Mouse (Mus musculus) heart, adult 8-10 months (tissue): ENCODE measurements at regions not wholly inside any gene's neighbourhood (a gene's known extent, or its start where the extent isn't known, plus 50 kb on each side); places are given as distances from the start of the nearest gene placed in this dataset.
"Not testable (repeated sequence)": the region's sequence is repeated elsewhere in the genome, so short reads cannot be mapped to it uniquely, and the experiment has no call there.

Experiments
- DNase-seq: peaks from one replicate; pipeline ENCODE4 v3.0.0; 2022; ENCODE audit warnings: low spot score

DNA sequence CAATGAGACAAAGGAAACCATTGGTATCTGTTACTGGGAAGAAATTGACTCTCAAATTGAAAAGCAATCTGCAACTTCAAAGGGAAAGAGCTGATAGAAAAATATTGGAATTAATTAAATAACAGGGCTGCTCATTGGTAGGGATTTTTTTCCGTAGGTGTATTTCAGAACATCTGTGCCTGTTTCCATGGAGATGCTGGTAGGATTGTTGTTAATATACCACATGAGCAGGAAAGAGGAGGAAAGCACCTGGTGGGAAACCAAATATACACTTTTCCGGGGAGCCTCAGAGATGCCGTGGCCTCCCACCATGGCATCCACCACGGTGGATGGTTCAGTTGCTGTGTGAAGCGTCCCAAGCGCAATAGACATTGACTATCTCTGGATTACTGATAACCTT is 428.0 kb upstream of the Sphkap start:
- no peak for DNase-seq

DNA sequence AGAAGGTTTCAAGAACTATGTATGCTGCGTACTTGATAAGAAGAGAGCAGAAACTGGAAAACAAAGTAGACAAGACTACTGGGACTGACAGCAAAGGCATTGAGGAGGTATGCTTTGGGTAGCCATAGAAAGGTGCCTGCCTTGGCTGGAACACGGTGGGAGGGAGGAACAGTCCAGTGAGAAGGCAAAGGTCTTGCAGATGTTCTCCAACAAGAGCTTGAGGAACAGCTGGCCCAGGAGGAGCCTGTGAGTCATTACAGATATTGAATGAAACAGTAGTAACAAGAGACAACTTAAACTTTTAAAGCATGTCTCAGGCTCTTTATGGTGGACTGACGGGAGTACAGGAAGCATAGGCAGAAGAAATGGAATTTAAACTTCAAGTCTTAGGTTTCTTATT is 424.9 kb upstream of the Sphkap start:
- DNase-seq: no peak

DNA sequence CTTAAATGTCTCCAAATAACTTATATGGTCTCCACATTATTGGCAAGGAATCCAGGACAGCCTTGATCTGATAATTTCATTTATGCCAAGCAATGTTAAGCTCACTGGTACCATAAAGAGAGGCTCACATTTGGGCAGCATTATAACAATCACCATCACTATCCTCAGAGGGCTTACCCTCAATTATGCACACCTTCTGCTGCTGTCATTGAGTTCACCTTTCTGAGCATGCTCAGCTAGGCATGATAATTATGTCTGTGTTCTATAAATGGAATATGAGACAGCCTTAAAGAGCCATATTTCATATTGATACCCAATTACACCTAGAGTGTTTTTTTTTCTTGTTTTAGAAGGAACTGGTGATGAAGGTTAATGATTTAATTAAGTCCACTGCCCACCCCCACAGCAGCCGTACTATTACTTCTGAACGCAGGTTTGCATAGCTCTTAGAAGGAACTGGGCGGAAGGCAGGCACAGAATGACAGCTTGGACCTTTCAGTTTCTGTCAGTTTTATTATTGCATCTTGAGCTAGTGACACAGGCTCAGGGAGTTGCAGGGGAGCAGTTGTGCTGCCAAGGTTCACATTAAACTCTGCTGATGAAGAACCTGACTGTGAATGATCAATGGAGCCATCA is 424.0 kb upstream of the Sphkap start:
- peak; percentile 6 for DNase-seq

DNA sequence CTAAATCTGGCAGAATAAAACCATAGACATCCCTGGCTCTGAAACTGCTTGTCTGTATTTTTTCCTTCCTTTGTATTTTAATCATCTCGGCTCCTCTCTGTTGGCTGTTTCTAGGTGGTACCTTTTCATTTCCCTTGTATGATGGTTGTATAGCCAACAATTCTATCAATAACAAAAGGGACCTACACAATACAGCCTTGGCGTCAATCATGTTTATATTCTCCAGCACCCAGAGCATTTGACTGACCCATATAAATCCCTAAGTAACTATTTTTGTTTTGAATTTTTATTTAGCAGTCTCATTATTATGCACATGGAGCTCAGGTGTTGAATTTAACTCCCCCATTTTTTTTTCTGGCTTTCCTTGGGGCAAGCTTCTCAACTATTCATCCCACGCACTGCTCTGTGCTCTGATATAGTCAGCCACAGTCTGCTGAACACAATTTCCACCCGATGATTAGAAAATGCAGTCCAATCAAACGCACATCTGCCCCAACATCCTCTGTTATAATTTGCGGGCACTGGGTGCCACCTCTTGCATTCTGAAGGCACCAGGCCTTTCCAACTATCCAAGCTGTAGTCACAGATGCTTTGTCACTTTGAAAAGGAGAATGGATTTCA is 422.1 kb upstream of the Sphkap start:
- no peak for DNase-seq

DNA sequence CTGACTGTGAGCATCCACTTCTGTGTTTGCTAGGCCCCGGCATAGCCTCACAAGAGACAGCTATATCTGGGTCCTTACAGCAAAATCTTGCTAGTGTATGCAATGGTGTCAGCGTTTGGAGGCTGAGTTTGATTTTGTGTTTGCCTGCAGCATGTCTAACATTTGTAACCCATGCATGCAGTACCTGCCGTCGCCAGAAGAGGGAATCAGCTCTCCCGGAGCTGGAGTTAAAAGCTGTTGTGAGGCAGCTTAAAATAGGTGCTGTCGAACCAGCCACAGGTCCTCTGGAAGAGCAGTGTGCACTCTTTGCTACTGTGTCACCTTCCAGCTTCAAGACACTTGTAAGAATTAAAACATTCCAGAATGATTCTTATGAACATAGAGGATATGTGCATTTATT is 403.2 kb upstream of the Sphkap start:
- not testable (repeated sequence) for DNase-seq

DNA sequence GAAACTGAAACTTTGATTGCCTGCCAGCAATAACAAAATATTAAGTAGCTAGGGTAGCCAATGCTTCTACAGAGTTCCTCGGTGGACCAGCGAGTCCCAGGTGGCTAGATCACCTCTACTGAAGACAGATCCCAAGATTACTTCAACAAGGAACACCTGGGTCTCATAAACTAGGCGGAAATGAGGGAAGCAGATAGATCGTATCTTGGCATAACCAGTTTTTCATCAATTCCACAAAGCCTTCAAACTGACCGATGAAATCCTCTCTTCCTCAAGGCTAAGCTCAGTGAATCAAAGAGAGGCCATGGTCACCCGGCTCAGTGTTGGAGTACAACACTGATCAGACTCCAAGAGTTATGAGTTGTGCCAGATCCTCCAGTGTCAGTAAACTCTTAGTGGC is 400.4 kb upstream of the Sphkap start:
- no peak for DNase-seq

DNA sequence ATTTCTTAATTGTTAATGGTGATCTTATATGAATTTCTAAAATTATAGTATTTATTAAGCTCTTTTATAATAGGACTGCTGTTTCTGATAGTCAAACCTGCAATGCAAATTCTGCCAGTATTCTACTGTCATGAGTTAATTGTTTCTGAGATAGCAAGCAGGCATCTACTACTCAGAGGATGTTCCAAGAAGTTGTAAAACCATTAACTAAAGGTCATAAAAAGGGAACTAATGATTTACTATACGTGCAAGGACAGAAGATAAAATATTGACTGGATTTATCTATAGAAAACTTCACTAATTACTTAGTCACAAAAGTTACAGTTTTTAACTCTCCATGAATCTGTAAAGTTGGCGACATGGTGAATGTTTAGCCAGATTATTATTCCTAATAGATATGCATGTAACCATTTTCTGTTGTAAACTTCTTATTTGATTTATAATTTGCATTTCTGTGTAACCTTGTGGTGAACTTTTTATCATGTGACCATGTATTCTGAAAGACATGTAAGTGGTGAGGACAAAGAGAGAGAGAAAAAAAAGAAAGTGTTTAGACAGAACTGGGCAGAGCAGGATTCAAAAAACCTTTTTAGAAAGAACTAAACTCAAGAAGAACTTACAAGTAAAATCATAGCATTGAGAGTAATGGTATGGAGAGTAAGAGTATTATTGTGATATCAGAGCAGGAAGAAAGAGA is 395.5 kb upstream of the Sphkap start:
- DNase-seq: no peak

DNA sequence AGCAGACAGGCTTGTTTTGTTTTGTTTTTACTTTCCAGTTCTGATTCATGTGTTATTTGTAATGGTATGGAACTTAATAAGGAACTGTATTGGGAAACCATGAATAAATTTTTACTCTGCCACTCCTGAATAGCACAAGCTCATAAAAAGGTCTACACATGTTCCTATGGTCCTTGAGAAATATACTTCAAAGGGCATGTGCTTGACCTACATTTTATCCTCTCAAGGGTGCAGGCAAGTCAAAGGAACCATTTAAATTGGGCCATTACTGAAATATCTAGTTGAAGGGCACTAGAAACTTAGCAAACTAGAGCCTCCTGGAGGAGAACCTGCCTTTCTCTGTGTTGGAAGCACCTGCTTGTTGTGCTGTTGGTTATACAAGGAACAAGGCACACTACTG is 393.8 kb upstream of the Sphkap start:
- DNase-seq: no peak

DNA sequence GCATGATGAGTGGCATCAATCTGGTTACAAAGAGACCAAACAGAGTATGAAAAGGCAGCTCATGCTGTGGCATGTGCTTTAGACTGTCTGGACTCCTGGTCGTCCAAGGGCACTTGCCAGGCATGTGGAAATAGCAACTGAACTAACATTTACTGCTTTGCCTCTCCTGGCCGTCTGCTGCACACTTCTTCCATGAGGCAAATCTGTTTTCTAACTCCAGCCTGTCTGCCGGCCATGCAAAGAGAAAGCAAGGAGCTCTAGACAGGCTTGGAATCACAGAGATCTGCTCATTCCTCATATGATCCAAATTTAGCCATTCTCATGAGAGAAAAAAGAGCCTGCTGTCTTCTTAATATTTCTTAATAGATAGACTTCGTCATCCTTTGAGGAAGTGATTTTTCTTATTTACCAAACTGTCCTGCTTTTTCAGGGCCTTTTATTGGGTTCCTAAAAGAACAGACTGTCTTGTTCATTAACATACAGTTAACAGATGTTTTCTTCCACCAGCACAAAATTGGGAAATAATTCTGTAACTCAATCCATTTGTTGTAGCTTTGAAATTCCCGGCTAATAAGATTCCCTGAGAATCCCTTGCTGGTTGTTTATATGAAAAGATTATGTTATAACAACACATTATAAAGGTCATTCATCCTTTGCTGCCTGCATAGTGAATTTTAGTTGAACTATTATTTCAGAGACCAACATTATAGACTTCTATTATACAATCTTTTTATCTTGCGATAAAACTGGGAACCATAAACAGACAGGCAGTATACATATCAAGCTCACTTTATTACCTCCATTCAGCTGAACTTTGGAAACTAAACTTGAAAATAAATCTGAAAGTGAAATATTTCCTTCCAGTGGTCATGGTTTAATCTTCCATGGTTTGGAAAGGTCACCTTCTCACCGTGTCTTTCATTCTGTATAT is 389.2 kb upstream of the Sphkap start:
- peak; percentile 39 for DNase-seq

DNA sequence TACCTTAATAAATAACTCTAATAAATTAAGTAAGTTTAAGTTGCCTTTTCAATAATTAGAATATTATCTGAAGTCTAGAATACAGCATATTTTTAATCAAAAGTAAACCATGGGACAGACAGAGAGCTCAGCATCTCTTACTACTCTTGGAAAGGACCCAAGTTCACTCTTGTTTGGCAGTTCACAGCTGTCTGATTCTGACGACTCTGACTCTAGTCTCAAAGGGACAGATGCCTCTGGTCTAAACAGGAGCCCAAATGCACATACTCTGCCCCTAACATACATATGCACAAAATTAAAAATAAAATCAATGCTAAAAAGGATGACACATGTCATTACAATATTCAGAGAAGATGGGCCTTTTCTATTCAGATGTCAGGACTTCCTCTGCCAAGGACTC is 369.2 kb upstream of the Sphkap start:
- no peak for DNase-seq

DNA sequence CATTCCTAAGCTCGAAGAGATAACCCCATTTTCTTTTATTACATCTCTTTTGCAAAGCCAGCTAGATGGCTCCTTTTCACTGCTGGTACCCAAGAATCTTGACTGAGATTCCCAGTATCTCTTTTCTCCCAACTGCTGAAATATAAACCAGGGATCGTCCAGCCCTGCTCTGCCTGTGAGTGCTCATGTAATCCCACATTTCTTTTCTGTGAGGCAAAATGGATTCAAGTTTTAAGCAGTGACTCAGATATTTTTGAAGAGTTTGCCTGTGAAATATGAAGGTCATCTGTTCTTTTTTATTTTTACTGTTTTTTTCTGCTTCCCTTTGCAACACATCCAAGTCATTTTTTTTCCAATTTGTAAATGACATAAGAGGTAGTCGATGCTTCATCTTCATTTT is 363.2 kb upstream of the Sphkap start:
- DNase-seq: peak; percentile 17

DNA sequence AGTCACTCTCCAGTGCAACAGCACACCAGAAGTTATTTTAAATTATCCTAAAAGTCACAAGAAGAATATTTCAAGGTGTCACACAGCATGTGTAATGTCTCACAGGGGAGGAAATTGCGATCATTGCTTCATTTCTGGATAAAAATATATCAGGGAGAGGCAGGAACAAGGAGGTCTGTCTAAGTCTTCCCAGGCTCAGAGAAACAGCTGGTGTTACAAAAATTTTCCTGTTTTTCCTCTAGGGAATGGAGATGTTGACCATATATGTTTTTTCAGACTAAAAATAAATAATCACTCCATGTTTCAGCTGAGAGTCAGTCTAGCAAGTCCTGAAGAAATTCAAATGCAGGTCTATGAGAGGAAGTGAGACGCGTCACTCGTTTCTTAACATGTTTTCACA is 353.5 kb upstream of the Sphkap start:
- DNase-seq: peak; percentile 30

DNA sequence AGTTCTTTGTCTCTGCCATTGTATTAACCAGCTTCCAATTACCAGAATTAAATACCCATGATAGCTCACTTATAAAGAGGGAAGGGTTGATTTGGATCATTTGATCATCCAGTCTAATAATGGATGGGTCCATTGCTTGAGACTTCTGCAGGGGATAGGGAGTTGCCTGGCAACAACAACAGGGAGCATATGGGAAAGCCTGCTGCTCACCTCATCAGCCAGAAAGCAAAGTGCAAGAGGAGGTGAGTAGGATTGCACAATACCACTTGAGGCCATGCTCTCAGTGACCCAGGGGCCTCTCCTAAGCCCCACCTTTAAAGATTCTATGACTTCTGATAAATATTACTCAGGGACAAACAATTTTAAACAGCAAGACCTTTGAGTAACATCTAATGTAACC is 348.9 kb upstream of the Sphkap start:
- no peak for DNase-seq

DNA sequence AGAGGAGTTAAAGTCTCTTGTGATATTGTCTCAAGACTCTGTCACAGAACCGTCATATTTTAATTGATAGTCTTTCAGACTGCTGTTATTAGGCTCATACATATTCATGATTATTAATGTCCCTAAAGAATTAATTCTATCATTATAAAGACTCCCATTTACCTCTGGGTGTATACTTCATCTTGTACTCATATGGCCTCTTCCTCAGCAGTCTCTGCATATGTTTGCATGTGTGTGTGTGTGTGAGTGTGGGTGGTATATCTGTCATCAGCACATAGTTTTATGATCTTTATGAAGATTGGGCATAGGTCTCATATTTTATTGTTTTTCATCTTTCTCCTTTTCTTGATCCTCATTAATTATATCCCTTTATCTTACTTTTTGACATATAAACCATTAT is 347.3 kb upstream of the Sphkap start:
- DNase-seq: no peak

DNA sequence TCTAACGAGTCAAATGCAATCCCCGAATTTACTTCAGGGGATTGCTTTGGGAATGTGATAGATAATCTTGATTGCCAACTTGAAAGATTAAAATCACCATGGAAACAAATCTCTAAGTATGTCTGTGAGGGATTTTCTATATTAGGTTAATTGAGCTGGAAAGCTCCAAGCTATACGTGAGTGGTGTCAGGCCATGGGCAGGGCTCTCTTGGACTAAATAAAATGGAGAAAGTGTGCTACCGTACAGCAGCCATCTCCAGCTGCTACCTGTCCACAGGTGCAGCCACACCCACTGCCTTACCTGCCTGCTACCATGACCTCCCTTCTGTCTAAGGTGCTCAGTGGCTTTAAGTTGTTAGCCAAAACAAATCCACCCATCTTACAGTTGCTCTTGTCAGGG is 345.0 kb upstream of the Sphkap start:
- no peak for DNase-seq

DNA sequence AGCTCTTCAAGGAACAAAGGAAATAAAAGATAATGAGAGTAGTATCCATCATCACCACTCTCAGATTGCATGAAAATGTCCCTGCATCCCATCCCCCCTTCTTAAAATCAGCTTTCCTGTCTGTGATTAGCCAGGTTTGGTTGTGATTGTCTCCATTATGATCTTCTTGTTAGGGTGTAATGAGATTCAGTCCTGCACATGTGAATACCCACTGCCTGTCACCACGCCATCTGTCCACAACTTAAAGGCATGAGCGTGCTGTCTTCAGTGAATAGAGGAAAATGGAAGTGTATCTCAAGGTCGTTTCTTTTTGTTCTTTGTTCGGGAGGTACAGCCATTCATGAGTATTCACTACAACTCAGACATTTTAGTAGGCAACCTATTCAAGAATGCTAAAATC is 341.0 kb upstream of the Sphkap start:
- DNase-seq: no peak

DNA sequence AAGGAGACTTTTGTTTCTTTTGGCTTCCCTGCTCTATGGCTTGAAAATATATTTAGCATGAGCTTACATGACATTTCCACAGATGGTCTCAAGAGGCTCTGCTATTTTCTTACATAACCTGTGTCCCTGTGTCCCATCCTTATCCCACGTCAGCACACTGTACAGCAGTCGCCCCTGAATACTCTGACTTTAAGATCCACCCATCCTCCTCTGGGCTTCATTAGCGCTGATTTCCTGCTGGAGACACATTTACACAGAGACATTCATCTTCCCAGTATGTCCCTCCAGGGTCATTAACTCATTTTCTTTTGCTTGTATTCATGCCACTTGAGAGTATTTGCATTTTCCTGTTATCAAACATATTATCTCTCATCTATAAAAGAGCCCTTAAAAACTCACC is 340.1 kb upstream of the Sphkap start:
- no peak for DNase-seq

DNA sequence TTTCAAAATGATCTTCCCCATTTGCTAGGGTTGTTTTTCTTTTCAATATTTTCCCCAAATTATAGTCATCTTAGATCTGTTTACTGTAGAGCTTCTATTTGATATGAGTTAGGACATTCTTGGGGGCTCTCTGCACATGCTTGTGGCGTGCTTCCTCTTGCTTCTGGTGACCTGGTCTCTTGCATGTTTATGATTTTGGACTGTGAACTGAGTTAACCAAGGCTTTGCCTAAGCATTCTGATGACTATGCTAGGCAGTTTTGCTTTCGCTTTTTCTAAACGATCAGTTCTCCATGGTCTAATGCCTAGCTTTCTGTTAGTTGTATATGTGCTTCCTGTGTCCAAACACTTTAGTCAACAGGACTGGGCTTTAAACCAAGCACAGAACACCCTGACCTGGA is 339.4 kb upstream of the Sphkap start:
- DNase-seq: no peak

DNA sequence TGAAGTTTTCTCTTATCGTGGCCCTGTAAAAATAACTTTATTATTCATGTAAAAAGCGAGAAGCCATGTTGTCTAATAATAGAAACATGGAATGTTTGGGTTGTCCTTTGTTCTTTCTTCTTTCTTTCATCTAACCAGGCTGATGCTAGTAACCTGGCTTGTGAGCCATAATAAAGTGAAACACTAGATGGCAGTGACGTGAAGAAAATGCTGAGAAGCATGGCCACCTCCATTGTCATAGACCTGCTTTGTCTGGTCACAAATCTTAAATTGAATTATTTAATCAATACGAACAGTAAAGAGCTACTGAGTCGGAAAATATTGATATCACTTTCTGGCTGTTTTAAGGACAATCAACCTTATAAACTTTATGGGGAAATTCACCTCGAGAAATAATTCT is 338.0 kb upstream of the Sphkap start:
- DNase-seq: peak; percentile 63

DNA sequence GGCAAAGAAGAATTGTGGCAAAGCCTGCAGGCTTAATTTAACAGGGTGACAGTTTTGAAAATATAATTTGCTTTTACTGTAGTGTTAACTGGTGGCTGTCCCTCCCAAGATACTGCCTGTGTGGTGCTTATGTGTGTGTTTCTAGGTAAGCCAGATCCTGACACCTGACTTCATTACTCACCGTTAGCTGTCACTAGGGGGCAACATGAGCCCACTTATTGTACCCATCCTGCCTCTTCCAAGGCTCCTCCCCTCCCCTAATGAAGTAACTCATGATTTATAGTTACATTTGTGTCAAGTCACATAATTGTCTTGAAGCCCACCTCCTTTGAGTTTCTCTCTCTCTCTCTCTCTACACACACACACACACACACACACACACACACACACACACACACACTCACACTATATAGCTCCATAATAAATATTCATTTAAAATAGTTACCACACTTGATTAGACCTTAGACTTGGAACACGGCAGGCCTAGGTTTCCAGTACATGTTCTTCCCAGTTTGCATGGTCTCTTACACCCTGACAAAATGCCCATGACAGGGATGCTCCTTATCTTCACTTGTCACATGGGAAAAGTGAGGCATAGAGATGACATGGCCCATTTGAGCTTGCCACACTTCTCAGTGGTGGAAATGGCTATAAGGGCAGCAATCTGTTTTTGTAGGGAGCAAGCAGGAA is 328.6 kb upstream of the Sphkap start:
- no peak for DNase-seq

DNA sequence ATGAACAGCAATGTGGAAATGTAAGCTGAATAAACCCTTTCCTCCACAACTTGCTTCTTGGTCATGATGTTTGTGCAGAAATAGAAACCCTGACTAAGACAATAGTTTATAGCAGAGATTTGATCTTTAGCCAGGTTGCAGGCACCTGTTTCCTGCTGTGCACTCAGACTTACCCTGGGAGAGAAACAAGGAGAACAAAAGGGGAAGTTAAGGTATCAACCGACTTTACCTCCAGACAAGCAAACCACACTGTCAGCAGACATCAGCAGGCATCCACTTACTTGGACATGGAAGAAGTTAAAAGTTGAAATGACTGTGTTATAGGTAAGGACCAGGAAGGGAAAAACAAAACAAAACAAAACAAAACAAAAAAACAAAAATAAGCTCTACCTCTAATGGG is 323.7 kb upstream of the Sphkap start:
- DNase-seq: no peak

DNA sequence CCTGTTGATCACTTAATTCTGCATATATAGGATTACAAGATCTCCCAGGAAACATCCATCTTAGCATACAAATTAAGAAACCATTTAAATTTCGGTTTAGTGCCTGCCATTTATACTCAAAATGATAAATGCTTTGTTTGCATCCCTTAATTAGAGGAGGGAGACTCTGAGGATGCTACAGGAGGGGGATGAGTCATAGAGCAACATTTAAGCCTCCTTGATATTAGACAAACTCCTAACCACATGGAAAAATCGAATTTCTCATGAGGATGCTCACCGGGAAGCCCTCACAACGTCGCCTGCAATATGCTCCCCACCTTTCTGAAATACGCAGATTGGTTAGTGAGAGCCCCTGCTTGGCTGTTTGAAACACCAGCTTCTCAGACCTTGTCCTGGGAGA is 320.8 kb upstream of the Sphkap start:
- DNase-seq: no peak
